Mouse (Mus musculus) liver, embryonic 11.5 days (tissue): ENCODE measurements around the gene Olfr1462. TPM values are rescaled to one million over a fixed set of nuclear protein-coding genes. Genes with fewer than 3 reads are reported as not detected.

Experiments
- ATAC-seq: fragments of 200-750 bp; cut with Nextera tagmentation; replicated peaks from 2 replicates; pipeline ENCODE4 v1.8.0; 2017; ENCODE audit warnings: moderate number of reproducible peaks, mild to moderate bottlenecking, moderate TSS enrichment, moderate library complexity; ENCODE audit not compliant: low FRiP score
- DNase-seq: peaks from one replicate; pipeline ENCODE4 v3.0.0-alpha.2; 2017; ENCODE audit warnings: low spot score
- H3K27ac ChIP-seq: fragments of 300-500 bp; sonication (generic); 2 replicates; pipeline ENCODE4 v1.5.1; 2014; ENCODE audit warnings: mild to moderate bottlenecking, low read depth, low read length, control low read depth
- H3K27me3 ChIP-seq: fragments of 300-500 bp; sonication (generic); replicated peaks from 2 replicates; pipeline ENCODE4 v1.6.1; 2014; ENCODE audit warnings: low read length, mixed read lengths; ENCODE audit not compliant: control insufficient read depth, insufficient read depth
- H3K36me3 ChIP-seq: fragments of 300-500 bp; sonication (generic); 2 replicates; pipeline ENCODE4 v1.6.1; 2014; ENCODE audit warnings: mild to moderate bottlenecking, low read length, moderate library complexity, mixed read lengths; ENCODE audit not compliant: control insufficient read depth, insufficient read depth
- H3K4me1 ChIP-seq: fragments of 300-500 bp; sonication (generic); replicated peaks from 2 replicates; pipeline ENCODE4 v1.6.1; 2014; ENCODE audit warnings: low read length, mixed read lengths; ENCODE audit not compliant: control insufficient read depth, insufficient read depth
- H3K4me2 ChIP-seq: fragments of 300-500 bp; sonication (generic); 2 replicates; pipeline ENCODE4 v1.6.1; 2014; ENCODE audit warnings: mild to moderate bottlenecking, control low read depth, moderate library complexity
- H3K4me3 ChIP-seq: fragments of 300-500 bp; sonication (generic); 2 replicates; pipeline ENCODE4 v1.5.1; 2014; ENCODE audit warnings: low read depth, low read length, control low read depth
- H3K9ac ChIP-seq: fragments of 300-500 bp; sonication (generic); 2 replicates; pipeline ENCODE4 v1.6.1; 2014; ENCODE audit warnings: low read depth, low read length, control low read depth
- H3K9me3 ChIP-seq: fragments of 300-500 bp; sonication (generic); 2 replicates; pipeline ENCODE4 v1.6.1; 2016; ENCODE audit warnings: low read length, inconsistent platforms, mixed read lengths; ENCODE audit not compliant: control insufficient read depth
- WGBS: fragments of 180-500 bp; shearing (Covaris S2); extraction: QIAGEN DNeasy Blood & Tissue Kit; methylation state at CpG from one replicate; pipeline ENCODE4 v1.1.7; 2014; 5-methylcytosine and 5-hydroxymethylcytosine counted together
- polyA plus RNA-seq: library from polyadenylated mRNA; unstranded; fragments of >200 nt; fragmentation: Nextera tagmentation; extraction: Ambion mirVana; gene quantifications from 2 replicates; pipeline ENCODE4 v1.2.1, GENCODE M21; 2014

The Olfr1462 gene
- polyA plus RNA-seq: not detected in 2 replicates

- ATAC-seq: no peak
- 67% methylated on average over 1 of the region's 1 CpGs for WGBS
- H3K27me3 ChIP-seq: no peaks in the 10 kb centered on the region
- no peak within 1 kb of the TSS for H3K4me3 ChIP-seq
- H3K9me3 ChIP-seq: 0 out of 2 replicates have a peak, but pooled peaks cover 5% of the 10 kb centered on the region
- H3K27ac ChIP-seq: no peak within 1 kb of the TSS
- no peak for DNase-seq
- no peak within 1 kb of the TSS for H3K4me2 ChIP-seq
- H3K4me1 ChIP-seq: no peaks in the 10 kb centered on the region
- H3K9ac ChIP-seq: no peak within 1 kb of the TSS
- H3K36me3 ChIP-seq: no peaks in the 10 kb centered on the region
These were observed at the start of gene Olfr1462 for GRCm38 (mm10) chr19:13185434-13185833. Gene Olfr1462 (plus strand): TSS chr19:13185734.

GRCm38 (mm10) chr19:13149449-13149848 is 36.1 kb upstream of the Olfr1462 start, which contains the start of gene Olfr1459:
Gene Olfr1459 (minus strand): TSS chr19:13149549.
- Histone ChIP-seq H3K27me3 (no peaks in the 10 kb centered on the region), H3K9ac (no peak within 1 kb of the TSS), H3K4me1 (no peaks in the 10 kb centered on the region), H3K4me3 (no peak within 1 kb of the TSS), H3K4me2 (no peak within 1 kb of the TSS), H3K36me3 (no peaks in the 10 kb centered on the region), H3K9me3 (0 out of 2 replicates have a peak, but pooled peaks cover 4% of the 10 kb centered on the region), H3K27ac (no peak within 1 kb of the TSS)
- ATAC-seq: no peak
- no peak for DNase-seq
- 53% methylated on average over 1 of the region's 1 CpGs for WGBS

- Histone ChIP-seq H3K27me3 (no peaks in the 10 kb centered on the region), H3K4me3 (no peak within 1 kb of the TSS), H3K4me2 (no peak within 1 kb of the TSS), H3K9ac (no peak within 1 kb of the TSS), H3K4me1 (no peaks in the 10 kb centered on the region), H3K27ac (no peak within 1 kb of the TSS), H3K9me3 (no peaks in the 10 kb centered on the region), H3K36me3 (no peaks in the 10 kb centered on the region)
- ATAC-seq: no peak
- no peak for DNase-seq
- 48% methylated on average over 1 of the region's 1 CpGs for WGBS
These were observed 22.8 kb upstream of the Olfr1462 start, which contains the start of gene Olfr1461 for GRCm38 (mm10) chr19:13162700-13163099. Gene Olfr1461 (plus strand): TSS chr19:13163000.

- Histone ChIP-seq H3K9me3 (no peaks in the 10 kb centered on the region; the same call in 1 of the 2 replicates), H3K9ac (no peak overlapping the region), H3K4me2 (no peak overlapping the region), H3K4me3 (no peak overlapping the region), H3K36me3 (no peaks in the 10 kb centered on the region), H3K4me1 (no peaks in the 10 kb centered on the region), H3K27ac (no peak overlapping the region), H3K27me3 (no peaks in the 10 kb centered on the region)
- DNase-seq (no peak), ATAC-seq (no peak)
- WGBS: 85% methylated on average over 11 of the region's 11 CpGs
These were observed 36.1 kb downstream of the Olfr1462 start for GRCm38 (mm10) chr19:13221666-13222065.

GRCm38 (mm10) chr19:13231028-13231427 is 45.5 kb downstream of the Olfr1462 start, which contains the start of gene Olfr1463:
Gene Olfr1463 (plus strand): TSS chr19:13231328.
- no peaks in the 10 kb centered on the region for H3K4me1 ChIP-seq
- H3K9me3 ChIP-seq: peaks cover 5% of the 10 kb centered on the region
- no peaks in the 10 kb centered on the region for H3K36me3 ChIP-seq
- H3K27me3 ChIP-seq: no peaks in the 10 kb centered on the region
- DNase-seq (no peak), ATAC-seq (no peak)
- no peak within 1 kb of the TSS for H3K27ac ChIP-seq
- no peak within 1 kb of the TSS for H3K4me2 ChIP-seq
- H3K9ac ChIP-seq: no peak within 1 kb of the TSS
- H3K4me3 ChIP-seq: no peak within 1 kb of the TSS

Other genes starting within 250 kb of the Olfr1462 start
- gene Olfr1450, start 235.5 kb upstream of the Olfr1462 start, polyA plus RNA-seq: not detected in 2 replicates
- not detected in 2 replicates for gene Olfr1451, start 190.7 kb upstream of the Olfr1462 start, polyA plus RNA-seq
- gene Olfr1453, start 157.4 kb upstream of the Olfr1462 start, polyA plus RNA-seq: not detected in 2 replicates
- not detected in 2 replicates for gene Olfr1454, start 125.1 kb upstream of the Olfr1462 start, polyA plus RNA-seq
- gene Olfr1457, start 87.8 kb upstream of the Olfr1462 start, polyA plus RNA-seq: not detected in 2 replicates
- not detected in 2 replicates for gene Olfr1458, start 79.0 kb upstream of the Olfr1462 start, polyA plus RNA-seq
- gene Olfr1459, start 36.2 kb upstream of the Olfr1462 start, polyA plus RNA-seq: not detected in 2 replicates
- gene Olfr1461, start 22.7 kb upstream of the Olfr1462 start, polyA plus RNA-seq: not detected in 2 replicates
- gene Olfr1463, start 45.6 kb downstream of the Olfr1462 start, polyA plus RNA-seq: not detected in 2 replicates
- not detected in 2 replicates for gene Olfr1465, start 129.8 kb downstream of the Olfr1462 start, polyA plus RNA-seq
- gene Olfr1466, start 153.1 kb downstream of the Olfr1462 start, polyA plus RNA-seq: not detected in 2 replicates
- not detected in 2 replicates for gene Olfr1467, start 176.5 kb downstream of the Olfr1462 start, polyA plus RNA-seq
- gene Olfr1469, start 222.1 kb downstream of the Olfr1462 start, polyA plus RNA-seq: not detected in 2 replicates